Mouse (Mus musculus): ENCODE results near the gene Slc25a10.

Slc25a10 gene

GRCm38 (mm10) chr11:120547469-120547868 is 55.8 kb downstream of the Slc25a10 start:
- DNase-seq, result no peak

DNA sequence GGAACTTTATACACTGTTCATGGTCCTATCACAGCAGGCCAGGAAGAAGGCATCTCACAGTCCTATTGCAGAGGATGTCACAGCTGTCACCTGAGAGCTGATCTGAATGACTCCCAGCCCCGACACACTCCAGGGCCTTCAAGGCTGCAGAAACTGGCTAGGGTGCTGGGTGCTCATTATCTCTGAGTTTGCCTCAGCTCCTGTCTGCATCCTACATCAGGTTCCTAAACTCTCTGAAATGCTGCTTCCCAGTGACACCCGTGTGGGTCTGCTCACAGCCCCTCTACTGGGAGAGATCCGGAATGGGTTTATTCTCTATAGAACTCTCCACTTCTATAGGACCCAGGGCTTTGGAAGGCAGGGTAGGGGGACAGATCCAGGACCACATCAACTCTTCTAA is 56.6 kb downstream of the Slc25a10 start:
- DNase-seq, result no peak

DNA sequence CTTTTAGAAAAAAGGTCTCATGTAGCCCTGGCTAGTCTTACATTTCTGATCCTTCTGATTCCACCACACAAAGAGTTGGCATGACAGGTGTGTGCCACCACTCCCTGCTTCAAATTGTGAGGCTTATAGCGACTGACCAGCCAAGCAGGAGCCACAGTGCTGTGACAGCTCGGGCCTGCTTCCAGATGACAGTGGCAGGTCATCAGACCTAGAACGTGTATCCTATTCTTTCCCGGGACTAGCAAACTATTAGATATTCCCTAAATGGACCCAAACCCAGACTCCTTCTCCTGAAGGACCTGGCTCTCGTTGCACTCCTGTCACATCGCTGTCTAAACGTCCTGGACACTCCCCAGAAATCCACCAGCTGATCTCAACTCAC is 57.1 kb downstream of the Slc25a10 start:
- no peak for DNase-seq

All from cerebellum, postnatal 25 days (tissue).